Mouse (Mus musculus): Measurements from ENCODE around the gene Spata2l. TPM values are rescaled to one million over a fixed set of nuclear protein-coding genes. Genes with fewer than 3 reads are reported as not detected.
"Not testable (repeated sequence)": the region's sequence is repeated elsewhere in the genome, so short reads cannot be mapped to it uniquely, and the experiment has no call there.

The Spata2l gene
- polyA plus RNA-seq, 1 experiment from 2014 or later = 3.1 TPM

DNA sequence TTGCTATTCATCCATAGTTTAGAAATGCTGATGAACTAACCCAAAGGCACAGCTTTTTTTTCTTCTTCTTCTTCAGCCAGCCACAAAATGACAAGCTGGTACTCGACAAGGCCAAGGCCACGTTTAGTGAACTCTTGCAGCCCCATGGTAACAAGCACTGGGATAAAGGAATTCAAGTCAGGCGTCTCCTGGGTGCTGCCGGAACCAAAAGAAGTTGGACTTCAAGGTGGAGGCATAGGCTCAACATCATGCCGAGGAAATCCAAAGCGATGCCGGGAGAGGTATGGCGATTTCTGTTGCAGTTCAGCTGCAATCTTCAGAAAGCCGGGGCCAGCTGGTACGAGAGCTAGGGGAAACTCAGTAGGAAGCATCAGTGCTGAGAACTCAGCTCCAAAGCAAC lies 3.4 kb upstream of the Spata2l start:
- Histone ChIP-seq H3K27ac (ENCODE audit: low read depth, low read length) (no peak overlapping the region), H3K36me3 (ENCODE audit: control insufficient read depth, insufficient read depth, low read length) (0 out of 2 replicates have a peak, but pooled peaks cover 2% of the 10 kb centered on the region), H3K9me3 (ENCODE audit: control insufficient read depth, low read length) (no peaks in the 10 kb centered on the region), H3K9ac (ENCODE audit: low read length) (no peak overlapping the region), H3K4me2 (ENCODE audit: low read depth) (no peak overlapping the region), H3K4me1 (ENCODE audit: control insufficient read depth, insufficient read depth, low read length) (peaks cover 9% of the 10 kb centered on the region; the same call in 1 of the 2 replicates), H3K4me3 (ENCODE audit: low read depth, low read length) (no peak overlapping the region), H3K27me3 (ENCODE audit: control insufficient read depth, insufficient read depth, low read length) (peaks cover 14% of the 10 kb centered on the region)
- no peak for DNase-seq (ENCODE audit: low spot score)
- ATAC-seq (ENCODE audit: insufficient read depth, low FRiP score, low TSS enrichment) = no peak
- WGBS = 88% methylated on average over 10 of the region's 10 CpGs

GRCm38 (mm10) chr8:123234918-123235519 lies 1.0 kb downstream of the Spata2l start:
- Histone ChIP-seq H3K36me3 (ENCODE audit: control insufficient read depth, insufficient read depth, low read length) (no peaks in the 10 kb centered on the region), H3K9ac (ENCODE audit: low read length) (no peak overlapping the region), H3K27me3 (ENCODE audit: control insufficient read depth, insufficient read depth, low read length) (peaks cover 14% of the 10 kb centered on the region), H3K4me3 (ENCODE audit: low read depth, low read length) (peak overlapping the region; percentile 39), H3K27ac (ENCODE audit: low read depth, low read length) (no peak overlapping the region), H3K4me2 (ENCODE audit: low read depth) (peak overlapping the region; percentile 75), H3K4me1 (ENCODE audit: control insufficient read depth, insufficient read depth, low read length) (peaks cover 9% of the 10 kb centered on the region; the same call in 1 of the 2 replicates), H3K9me3 (ENCODE audit: control insufficient read depth, low read length) (no peaks in the 10 kb centered on the region)
- ATAC-seq (ENCODE audit: insufficient read depth, low FRiP score, low TSS enrichment) (no peak), DNase-seq (ENCODE audit: low spot score) (no peak)
- 37% methylated on average over 13 of the region's 13 CpGs for WGBS

- Histone ChIP-seq H3K36me3 (ENCODE audit: control insufficient read depth, insufficient read depth, low read length) (peaks cover 3% of the 10 kb centered on the region; the same call in 1 of the 2 replicates), H3K4me2 (ENCODE audit: low read depth) (no peak overlapping the region), H3K9me3 (ENCODE audit: control insufficient read depth, low read length) (no peaks in the 10 kb centered on the region), H3K27me3 (ENCODE audit: control insufficient read depth, insufficient read depth, low read length) (peaks cover 14% of the 10 kb centered on the region), H3K4me3 (ENCODE audit: low read depth, low read length) (no peak overlapping the region), H3K9ac (ENCODE audit: low read length) (no peak overlapping the region), H3K27ac (ENCODE audit: low read depth, low read length) (no peak overlapping the region), H3K4me1 (ENCODE audit: control insufficient read depth, insufficient read depth, low read length) (peaks cover 9% of the 10 kb centered on the region; the same call in 1 of the 2 replicates)
- WGBS = 80% methylated on average over 11 of the region's 11 CpGs
- DNase-seq (ENCODE audit: low spot score) (no peak), ATAC-seq (ENCODE audit: insufficient read depth, low FRiP score, low TSS enrichment) (no peak)
These were observed 2.3 kb downstream of the Spata2l start for GRCm38 (mm10) chr8:123233760-123234159.

- H3K4me2 ChIP-seq (ENCODE audit: low read depth) = no peak overlapping the region
- H3K27ac ChIP-seq (ENCODE audit: low read depth, low read length) = no peak overlapping the region
- no peaks in the 10 kb centered on the region for H3K9me3 ChIP-seq (ENCODE audit: control insufficient read depth, low read length)
- H3K27me3 ChIP-seq (ENCODE audit: control insufficient read depth, insufficient read depth, low read length) = peaks cover 14% of the 10 kb centered on the region
- DNase-seq (ENCODE audit: low spot score) (no peak), ATAC-seq (ENCODE audit: insufficient read depth, low FRiP score, low TSS enrichment) (no peak)
- 57% methylated on average over 13 of the region's 13 CpGs for WGBS
- H3K9ac ChIP-seq (ENCODE audit: low read length) = no peak overlapping the region
- H3K4me3 ChIP-seq (ENCODE audit: low read depth, low read length) = no peak overlapping the region
- peaks cover 3% of the 10 kb centered on the region; the same call in 1 of the 2 replicates for H3K36me3 ChIP-seq (ENCODE audit: control insufficient read depth, insufficient read depth, low read length)
- H3K4me1 ChIP-seq (ENCODE audit: control insufficient read depth, insufficient read depth, low read length) = peaks cover 9% of the 10 kb centered on the region; the same call in 1 of the 2 replicates
These were observed 2.7 kb downstream of the Spata2l start for GRCm38 (mm10) chr8:123233300-123233699.

DNA sequence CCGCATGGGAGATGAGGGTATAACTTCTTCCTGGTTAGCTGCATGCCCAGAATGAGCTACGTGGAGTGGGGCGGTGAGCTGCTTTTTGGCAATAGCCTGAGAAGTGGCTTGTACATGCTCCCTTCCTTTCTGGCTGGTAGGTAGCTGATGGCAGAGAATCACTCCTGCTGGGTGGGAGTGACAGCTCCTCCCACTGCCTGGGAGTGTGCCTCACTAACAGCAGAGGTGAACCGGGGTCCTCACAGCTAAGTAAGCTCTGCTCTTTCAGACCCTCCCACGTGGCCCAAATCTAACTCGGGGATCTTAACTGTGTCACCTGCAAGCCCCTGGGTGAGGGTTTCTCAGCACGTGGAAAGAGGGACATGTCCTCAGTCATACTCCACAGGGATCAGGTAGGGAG lies 3.5 kb downstream of the Spata2l start:
- Histone ChIP-seq H3K9ac (ENCODE audit: low read length) (peak overlapping the region; percentile 18; the same call in 1 of the 2 replicates), H3K27me3 (ENCODE audit: control insufficient read depth, insufficient read depth, low read length) (peaks cover 14% of the 10 kb centered on the region), H3K27ac (ENCODE audit: low read depth, low read length) (no peak overlapping the region), H3K9me3 (ENCODE audit: control insufficient read depth, low read length) (no peaks in the 10 kb centered on the region), H3K4me2 (ENCODE audit: low read depth) (no peak overlapping the region), H3K4me1 (ENCODE audit: control insufficient read depth, insufficient read depth, low read length) (peaks cover 9% of the 10 kb centered on the region; the same call in 1 of the 2 replicates), H3K4me3 (ENCODE audit: low read depth, low read length) (no peak overlapping the region), H3K36me3 (ENCODE audit: control insufficient read depth, insufficient read depth, low read length) (peaks cover 3% of the 10 kb centered on the region; the same call in 1 of the 2 replicates)
- no peak for DNase-seq (ENCODE audit: low spot score)
- no peak for ATAC-seq (ENCODE audit: insufficient read depth, low FRiP score, low TSS enrichment)
- WGBS = 21% methylated on average over 7 of the region's 7 CpGs

DNA sequence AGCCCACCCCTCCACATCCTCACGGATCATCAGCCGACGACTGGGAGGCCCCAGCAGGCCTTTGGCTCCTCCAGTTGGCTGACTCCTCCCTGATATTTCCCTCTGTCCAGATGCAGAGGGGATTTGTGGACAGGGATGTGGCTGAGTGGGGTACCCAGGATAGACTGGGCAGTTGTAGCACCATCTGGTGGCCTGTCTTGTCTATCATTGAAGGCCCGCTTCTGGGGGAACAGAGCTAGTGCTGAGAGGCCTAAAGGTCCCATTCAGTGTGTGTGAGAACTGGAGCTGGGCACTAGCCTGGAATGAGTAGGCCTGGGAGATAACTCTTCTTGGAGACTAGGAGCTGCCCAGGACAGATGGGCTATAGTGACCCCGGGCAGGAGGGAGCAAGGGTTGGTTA lies 4.3 kb downstream of the Spata2l start:
- 43% methylated on average over 5 of the region's 5 CpGs for WGBS
- no peak overlapping the region for H3K27ac ChIP-seq (ENCODE audit: low read depth, low read length)
- H3K27me3 ChIP-seq (ENCODE audit: control insufficient read depth, insufficient read depth, low read length) = peaks cover 14% of the 10 kb centered on the region
- H3K4me3 ChIP-seq (ENCODE audit: low read depth, low read length) = no peak overlapping the region
- ATAC-seq (ENCODE audit: insufficient read depth, low FRiP score, low TSS enrichment) (no peak), DNase-seq (ENCODE audit: low spot score) (no peak)
- H3K4me2 ChIP-seq (ENCODE audit: low read depth) = no peak overlapping the region
- H3K36me3 ChIP-seq (ENCODE audit: control insufficient read depth, insufficient read depth, low read length) = peaks cover 5% of the 10 kb centered on the region; the same call in 1 of the 2 replicates
- no peak overlapping the region for H3K9ac ChIP-seq (ENCODE audit: low read length)
- H3K4me1 ChIP-seq (ENCODE audit: control insufficient read depth, insufficient read depth, low read length) = peaks cover 9% of the 10 kb centered on the region; the same call in 1 of the 2 replicates
- H3K9me3 ChIP-seq (ENCODE audit: control insufficient read depth, low read length) = no peaks in the 10 kb centered on the region

DNA sequence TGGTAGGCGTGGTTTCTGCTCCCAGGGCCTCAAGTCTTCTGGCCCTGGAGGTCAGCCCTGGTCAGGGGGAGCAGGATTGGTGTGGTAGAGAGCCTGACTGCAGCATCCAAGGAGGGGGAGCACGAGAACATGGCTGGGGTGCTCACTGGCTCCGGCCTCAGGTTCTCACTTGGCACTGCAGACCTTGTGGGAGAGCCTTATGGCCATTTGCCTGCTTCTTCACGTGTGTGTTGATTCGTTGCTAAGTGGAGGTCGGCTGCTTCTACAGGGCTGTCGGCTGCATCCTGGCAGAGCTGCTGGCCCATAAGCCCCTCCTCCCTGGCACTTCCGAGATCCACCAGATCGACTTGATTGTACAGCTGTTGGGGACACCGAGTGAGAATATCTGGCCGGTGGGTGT lies 5.7 kb downstream of the Spata2l start:
- H3K27me3 ChIP-seq (ENCODE audit: control insufficient read depth, insufficient read depth, low read length); DNase-seq (ENCODE audit: low spot score); H3K9me3 ChIP-seq (ENCODE audit: control insufficient read depth, low read length); H3K36me3 ChIP-seq (ENCODE audit: control insufficient read depth, insufficient read depth, low read length); H3K4me3 ChIP-seq (ENCODE audit: low read depth, low read length); ATAC-seq (ENCODE audit: insufficient read depth, low FRiP score, low TSS enrichment); H3K4me1 ChIP-seq (ENCODE audit: control insufficient read depth, insufficient read depth, low read length); H3K27ac ChIP-seq (ENCODE audit: low read depth, low read length); H3K9ac ChIP-seq (ENCODE audit: low read length); H3K4me2 ChIP-seq (ENCODE audit: low read depth): not testable (repeated sequence)
- WGBS = 81% methylated on average over 9 of the region's 11 CpGs

GRCm38 (mm10) chr8:123228416-123228815 lies 7.6 kb downstream of the Spata2l start:
- ATAC-seq (ENCODE audit: insufficient read depth, low FRiP score, low TSS enrichment) = no peak
- Histone ChIP-seq H3K4me2 (ENCODE audit: low read depth) (no peak overlapping the region), H3K4me3 (ENCODE audit: low read depth, low read length) (no peak overlapping the region), H3K27me3 (ENCODE audit: control insufficient read depth, insufficient read depth, low read length) (no peaks in the 10 kb centered on the region), H3K9ac (ENCODE audit: low read length) (no peak overlapping the region), H3K9me3 (ENCODE audit: control insufficient read depth, low read length) (no peaks in the 10 kb centered on the region), H3K27ac (ENCODE audit: low read depth, low read length) (no peak overlapping the region), H3K36me3 (ENCODE audit: control insufficient read depth, insufficient read depth, low read length) (peaks cover 5% of the 10 kb centered on the region; the same call in 1 of the 2 replicates), H3K4me1 (ENCODE audit: control insufficient read depth, insufficient read depth, low read length) (peaks cover 3% of the 10 kb centered on the region; the same call in 1 of the 2 replicates)
- 93% methylated on average over 1 of the region's 1 CpGs for WGBS
- DNase-seq (ENCODE audit: low spot score) = no peak

All from neural tube, embryonic 11.5 days (tissue).